Mouse (Mus musculus): ENCODE measurements around the gene Lrrfip1. TPM values are rescaled to one million over a fixed set of nuclear protein-coding genes. Genes with fewer than 3 reads are reported as not detected.

The Lrrfip1 gene
- polyA plus RNA-seq, 1 experiment, result 80.0 TPM

GRCm38 (mm10) chr1:91112171-91112570 lies 113.6 kb downstream of the Lrrfip1 start:
- no peak for TF ChIP-seq CTCF (IDR thresholded peaks at IDR 0.05; ENCODE audit: extremely low read depth, insufficient read depth, low read length)
- TF ChIP-seq POLR2A (IDR thresholded peaks at IDR 0.05; ENCODE audit: extremely low read depth, insufficient read depth, low read length), result no peak
- H3K27ac ChIP-seq (ENCODE audit: insufficient read depth, low read length), result no peak overlapping the region
- no peaks in the 10 kb centered on the region for H3K4me1 ChIP-seq (ENCODE audit: control insufficient read depth, insufficient read depth, low read length)
- H3K4me3 ChIP-seq (ENCODE audit: insufficient read depth, low read length), result no peak overlapping the region

GRCm38 (mm10) chr1:91112606-91113005 lies 114.1 kb downstream of the Lrrfip1 start:
- no peak overlapping the region for H3K27ac ChIP-seq (ENCODE audit: insufficient read depth, low read length)
- TF ChIP-seq CTCF (IDR thresholded peaks at IDR 0.05; ENCODE audit: extremely low read depth, insufficient read depth, low read length), result no peak
- TF ChIP-seq POLR2A (IDR thresholded peaks at IDR 0.05; ENCODE audit: extremely low read depth, insufficient read depth, low read length), result no peak
- H3K4me3 ChIP-seq (ENCODE audit: insufficient read depth, low read length), result no peak overlapping the region
- no peaks in the 10 kb centered on the region for H3K4me1 ChIP-seq (ENCODE audit: control insufficient read depth, insufficient read depth, low read length)

GRCm38 (mm10) chr1:91122121-91122520 lies 123.6 kb downstream of the Lrrfip1 start:
- no peak overlapping the region for H3K27ac ChIP-seq (ENCODE audit: insufficient read depth, low read length)
- TF ChIP-seq POLR2A (IDR thresholded peaks at IDR 0.05; ENCODE audit: extremely low read depth, insufficient read depth, low read length) (no peak), CTCF (IDR thresholded peaks at IDR 0.05; ENCODE audit: extremely low read depth, insufficient read depth, low read length) (no peak)
- H3K4me1 ChIP-seq (ENCODE audit: control insufficient read depth, insufficient read depth, low read length), result no peaks in the 10 kb centered on the region
- no peak overlapping the region for H3K4me3 ChIP-seq (ENCODE audit: insufficient read depth, low read length)

GRCm38 (mm10) chr1:91123004-91123403 lies 124.5 kb downstream of the Lrrfip1 start:
- no peaks in the 10 kb centered on the region for H3K4me1 ChIP-seq (ENCODE audit: control insufficient read depth, insufficient read depth, low read length)
- H3K27ac ChIP-seq (ENCODE audit: insufficient read depth, low read length), result no peak overlapping the region
- H3K4me3 ChIP-seq (ENCODE audit: insufficient read depth, low read length), result no peak overlapping the region
- TF ChIP-seq CTCF (IDR thresholded peaks at IDR 0.05; ENCODE audit: extremely low read depth, insufficient read depth, low read length) (no peak), POLR2A (IDR thresholded peaks at IDR 0.05; ENCODE audit: extremely low read depth, insufficient read depth, low read length) (no peak)

- Histone ChIP-seq H3K4me3 (ENCODE audit: insufficient read depth, low read length) (no peak overlapping the region), H3K27ac (ENCODE audit: insufficient read depth, low read length) (no peak overlapping the region), H3K4me1 (ENCODE audit: control insufficient read depth, insufficient read depth, low read length) (no peaks in the 10 kb centered on the region)
- TF ChIP-seq POLR2A (IDR thresholded peaks at IDR 0.05; ENCODE audit: extremely low read depth, insufficient read depth, low read length) (no peak), CTCF (IDR thresholded peaks at IDR 0.05; ENCODE audit: extremely low read depth, insufficient read depth, low read length) (no peak)
Observed at GRCm38 (mm10) chr1:91123466-91123865, 124.9 kb downstream of the Lrrfip1 start.

- Histone ChIP-seq H3K4me1 (ENCODE audit: control insufficient read depth, insufficient read depth, low read length) (no peaks in the 10 kb centered on the region), H3K4me3 (ENCODE audit: insufficient read depth, low read length) (no peak overlapping the region), H3K27ac (ENCODE audit: insufficient read depth, low read length) (no peak overlapping the region)
- TF ChIP-seq POLR2A (IDR thresholded peaks at IDR 0.05; ENCODE audit: extremely low read depth, insufficient read depth, low read length), result no peak
- no peak for TF ChIP-seq CTCF (IDR thresholded peaks at IDR 0.05; ENCODE audit: extremely low read depth, insufficient read depth, low read length)
Observed at GRCm38 (mm10) chr1:91128849-91129248, 130.3 kb downstream of the Lrrfip1 start.

GRCm38 (mm10) chr1:91137036-91137435 lies 138.5 kb downstream of the Lrrfip1 start:
- no peak for TF ChIP-seq CTCF (IDR thresholded peaks at IDR 0.05; ENCODE audit: extremely low read depth, insufficient read depth, low read length)
- no peak for TF ChIP-seq POLR2A (IDR thresholded peaks at IDR 0.05; ENCODE audit: extremely low read depth, insufficient read depth, low read length)
- H3K4me3 ChIP-seq (ENCODE audit: insufficient read depth, low read length), result no peak overlapping the region
- H3K4me1 ChIP-seq (ENCODE audit: control insufficient read depth, insufficient read depth, low read length), result no peaks in the 10 kb centered on the region
- no peak overlapping the region for H3K27ac ChIP-seq (ENCODE audit: insufficient read depth, low read length)

GRCm38 (mm10) chr1:91144813-91145212 lies 146.3 kb downstream of the Lrrfip1 start, which contains the start of gene Rbm44:
Gene Rbm44 (plus strand): TSS chr1:91145089.
- TF ChIP-seq POLR2A (IDR thresholded peaks at IDR 0.05; ENCODE audit: extremely low read depth, insufficient read depth, low read length) (no peak), CTCF (IDR thresholded peaks at IDR 0.05; ENCODE audit: extremely low read depth, insufficient read depth, low read length) (no peak)
- H3K4me1 ChIP-seq (ENCODE audit: control insufficient read depth, insufficient read depth, low read length), result no peaks in the 10 kb centered on the region
- H3K4me3 ChIP-seq (ENCODE audit: insufficient read depth, low read length), result no peak within 1 kb of the TSS
- no peak within 1 kb of the TSS for H3K27ac ChIP-seq (ENCODE audit: insufficient read depth, low read length)

GRCm38 (mm10) chr1:91151509-91151908 lies 153.0 kb downstream of the Lrrfip1 start:
- TF ChIP-seq POLR2A (IDR thresholded peaks at IDR 0.05; ENCODE audit: extremely low read depth, insufficient read depth, low read length), result no peak
- no peak for TF ChIP-seq CTCF (IDR thresholded peaks at IDR 0.05; ENCODE audit: extremely low read depth, insufficient read depth, low read length)
- Histone ChIP-seq H3K4me3 (ENCODE audit: insufficient read depth, low read length) (no peak overlapping the region), H3K27ac (ENCODE audit: insufficient read depth, low read length) (no peak overlapping the region), H3K4me1 (ENCODE audit: control insufficient read depth, insufficient read depth, low read length) (no peaks in the 10 kb centered on the region)

GRCm38 (mm10) chr1:91166798-91167197 lies 168.3 kb downstream of the Lrrfip1 start:
- H3K27ac ChIP-seq (ENCODE audit: insufficient read depth, low read length), result no peak overlapping the region
- H3K4me1 ChIP-seq (ENCODE audit: control insufficient read depth, insufficient read depth, low read length), result no peaks in the 10 kb centered on the region
- TF ChIP-seq CTCF (IDR thresholded peaks at IDR 0.05; ENCODE audit: extremely low read depth, insufficient read depth, low read length) (no peak), POLR2A (IDR thresholded peaks at IDR 0.05; ENCODE audit: extremely low read depth, insufficient read depth, low read length) (no peak)
- no peak overlapping the region for H3K4me3 ChIP-seq (ENCODE audit: insufficient read depth, low read length)
